Mouse (Mus musculus): ENCODE results near the gene Capn13.

DNA sequence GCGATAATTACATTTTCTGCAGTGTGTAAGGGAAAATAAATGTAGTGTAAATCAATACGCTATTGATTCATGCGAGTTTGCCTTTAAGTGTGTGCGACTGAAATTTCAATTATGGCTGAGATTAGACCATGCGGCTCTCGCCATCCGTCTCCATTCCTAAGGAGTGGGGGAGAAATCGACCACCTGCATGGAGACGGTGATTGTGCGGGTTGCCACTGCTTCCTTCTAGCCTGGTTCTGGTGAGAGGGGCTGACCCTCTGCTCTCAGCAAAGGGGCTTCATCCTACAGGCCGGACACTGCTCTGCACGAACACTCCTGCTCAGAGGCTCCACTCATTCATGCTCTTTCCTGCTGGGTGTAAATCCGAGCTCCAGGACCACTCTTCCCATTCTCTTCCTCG is 58.0 kb downstream of the Capn13 start:
- no peak for TF ChIP-seq CTCF (conservative IDR thresholded peaks at IDR 0.05; ENCODE audit: low read length)
- TF ChIP-seq POU5F1 (IDR thresholded peaks at IDR 0.05; ENCODE audit: borderline replicate concordance, low read length): no peak
- TF ChIP-seq NANOG (IDR thresholded peaks at IDR 0.05; ENCODE audit: borderline replicate concordance, low read length): no peak

Measured in E14TG2a.4 (cell line).